Mouse (Mus musculus) neural tube, embryonic 11.5 days (tissue): Measurements from ENCODE around the gene Tcp11. TPM values are rescaled to one million over a fixed set of nuclear protein-coding genes. Genes with fewer than 3 reads are reported as not detected.

Experiments
- ATAC-seq: fragments of 200-750 bp; cut with Nextera tagmentation; 2 replicates; pipeline ENCODE4 v1.8.0; 2017; ENCODE audit warnings: moderate number of reproducible peaks, mild to moderate bottlenecking, moderate TSS enrichment, moderate library complexity; ENCODE audit not compliant: insufficient read depth, low FRiP score, low TSS enrichment
- DNase-seq: peaks from one replicate; pipeline ENCODE4 v3.0.0-alpha.2; 2015; ENCODE audit warnings: low spot score
- H3K27ac ChIP-seq: fragments of 300-500 bp; sonication (generic); 2 replicates; pipeline ENCODE4 v1.5.1; 2014; ENCODE audit warnings: low read depth, mild to moderate bottlenecking, low read length
- H3K27me3 ChIP-seq: fragments of 300-500 bp; sonication (generic); 2 replicates; pipeline ENCODE4 v1.6.1; 2014; ENCODE audit warnings: mild to moderate bottlenecking, low read length, mixed read lengths; ENCODE audit not compliant: control insufficient read depth, insufficient read depth
- H3K36me3 ChIP-seq: fragments of 300-500 bp; sonication (generic); 2 replicates; pipeline ENCODE4 v1.6.1; 2014; ENCODE audit warnings: mild to moderate bottlenecking, low read length, moderate library complexity, mixed read lengths; ENCODE audit not compliant: control insufficient read depth, insufficient read depth
- H3K4me1 ChIP-seq: fragments of 300-500 bp; sonication (generic); 2 replicates; pipeline ENCODE4 v1.6.1; 2014; ENCODE audit warnings: low read length, mixed read lengths; ENCODE audit not compliant: control insufficient read depth, insufficient read depth
- H3K4me2 ChIP-seq: fragments of 300-500 bp; sonication (generic); 2 replicates; pipeline ENCODE4 v1.6.1; 2014; ENCODE audit warnings: low read depth, mild to moderate bottlenecking, moderate library complexity
- H3K4me3 ChIP-seq: fragments of 300-500 bp; sonication (generic); 2 replicates; pipeline ENCODE4 v1.5.1; 2014; ENCODE audit warnings: low read depth, low read length
- H3K9ac ChIP-seq: fragments of 300-500 bp; sonication (generic); 2 replicates; pipeline ENCODE4 v1.6.1; 2014; ENCODE audit warnings: mild to moderate bottlenecking, low read length
- H3K9me3 ChIP-seq: fragments of 300-500 bp; sonication (generic); 2 replicates; pipeline ENCODE4 v1.6.1; 2016; ENCODE audit warnings: low read length; ENCODE audit not compliant: control insufficient read depth
- WGBS: fragments of 180-500 bp; shearing (Covaris S2); extraction: QIAGEN DNeasy Blood & Tissue Kit; methylation state at CpG from one replicate; pipeline ENCODE4 v1.1.7; 2014; 5-methylcytosine and 5-hydroxymethylcytosine counted together
- polyA plus RNA-seq: library from polyadenylated mRNA; unstranded; fragments of >200 nt; fragmentation: Nextera tagmentation; extraction: Ambion mirVana; gene quantifications from 2 replicates; pipeline ENCODE4 v1.2.1, GENCODE M21; 2014

The Tcp11 gene
- polyA plus RNA-seq, 1 experiment from 2014 or later = 0.76 TPM

DNA sequence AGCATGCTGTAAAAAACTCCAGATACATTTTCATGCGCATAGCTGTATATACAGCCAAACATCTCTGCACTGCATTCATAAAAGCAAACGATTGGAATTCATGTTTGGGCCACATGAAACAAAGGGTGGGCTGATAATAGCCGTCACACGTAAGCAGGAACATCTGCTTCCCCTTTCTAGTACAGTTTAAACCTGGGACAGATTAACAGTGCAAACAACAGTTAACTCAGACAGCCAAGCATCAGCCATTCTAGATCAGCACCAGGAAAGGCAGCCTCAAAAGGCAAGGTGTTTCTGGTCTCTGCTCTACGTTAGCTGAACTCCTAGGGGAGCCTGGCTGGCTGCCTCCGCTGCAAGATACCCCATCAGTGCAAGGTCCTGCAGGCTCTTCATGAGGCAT lies 17.3 kb downstream of the Tcp11 start:
- Histone ChIP-seq H3K9me3 (no peaks in the 10 kb centered on the region), H3K27me3 (no peaks in the 10 kb centered on the region), H3K4me2 (no peak overlapping the region), H3K9ac (no peak overlapping the region), H3K27ac (no peak overlapping the region), H3K36me3 (peaks cover 2% of the 10 kb centered on the region; the same call in 1 of the 2 replicates), H3K4me3 (no peak overlapping the region), H3K4me1 (no peaks in the 10 kb centered on the region)
- 84% methylated on average over 6 of the region's 6 CpGs for WGBS
- ATAC-seq (no peak), DNase-seq (no peak)

DNA sequence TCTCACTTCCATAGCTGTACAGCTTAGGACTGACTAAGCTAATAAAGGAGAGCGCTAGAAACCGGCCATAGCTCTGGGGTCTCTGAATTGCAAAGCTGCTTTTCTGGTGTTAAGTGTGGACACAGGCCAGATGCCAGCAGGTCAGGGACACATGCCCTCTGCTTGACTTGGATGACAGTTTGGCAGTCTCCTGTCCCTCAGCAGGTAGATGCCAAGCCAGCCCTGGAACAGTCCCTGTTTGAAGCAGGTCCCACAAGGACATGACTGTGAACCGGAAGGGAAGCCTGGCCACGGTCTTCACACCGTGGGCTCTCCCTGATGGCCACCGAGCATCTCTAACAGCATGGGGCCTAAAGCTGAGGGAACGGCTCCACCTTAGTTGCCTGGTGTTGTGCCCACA lies 17.7 kb downstream of the Tcp11 start:
- 89% methylated on average over 7 of the region's 7 CpGs for WGBS
- Histone ChIP-seq H3K4me1 (no peaks in the 10 kb centered on the region), H3K36me3 (peaks cover 2% of the 10 kb centered on the region), H3K4me3 (no peak overlapping the region), H3K9me3 (no peaks in the 10 kb centered on the region), H3K27me3 (no peaks in the 10 kb centered on the region), H3K9ac (no peak overlapping the region), H3K4me2 (no peak overlapping the region), H3K27ac (no peak overlapping the region)
- DNase-seq = no peak
- no peak for ATAC-seq

DNA sequence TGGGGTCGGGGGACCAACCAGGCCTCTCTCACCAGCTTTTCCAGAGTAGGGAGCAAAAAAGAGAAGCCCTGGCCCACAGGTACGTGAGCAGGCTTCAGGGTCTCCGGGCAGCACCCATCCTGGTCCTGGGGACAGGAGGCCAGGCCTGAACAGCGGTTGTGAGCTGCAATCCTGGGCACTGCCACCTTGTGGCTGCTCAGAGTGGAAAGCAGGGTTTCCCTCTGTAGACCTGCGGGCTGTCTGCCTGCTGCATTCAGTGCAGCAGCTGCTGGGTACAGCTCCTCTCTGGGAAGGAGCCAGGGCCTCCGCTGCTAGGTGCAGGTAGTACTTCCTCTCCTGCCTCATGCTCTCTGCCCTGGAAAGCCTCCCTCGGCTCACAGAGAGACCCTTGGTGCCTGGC lies 19.0 kb downstream of the Tcp11 start:
- Histone ChIP-seq H3K4me1 (no peaks in the 10 kb centered on the region), H3K27ac (no peak overlapping the region), H3K9me3 (no peaks in the 10 kb centered on the region), H3K9ac (no peak overlapping the region), H3K4me3 (no peak overlapping the region), H3K36me3 (peaks cover 9% of the 10 kb centered on the region), H3K27me3 (no peaks in the 10 kb centered on the region), H3K4me2 (no peak overlapping the region)
- no peak for ATAC-seq
- peak; percentile 41 for DNase-seq
- 58% methylated on average over 7 of the region's 7 CpGs for WGBS

DNA sequence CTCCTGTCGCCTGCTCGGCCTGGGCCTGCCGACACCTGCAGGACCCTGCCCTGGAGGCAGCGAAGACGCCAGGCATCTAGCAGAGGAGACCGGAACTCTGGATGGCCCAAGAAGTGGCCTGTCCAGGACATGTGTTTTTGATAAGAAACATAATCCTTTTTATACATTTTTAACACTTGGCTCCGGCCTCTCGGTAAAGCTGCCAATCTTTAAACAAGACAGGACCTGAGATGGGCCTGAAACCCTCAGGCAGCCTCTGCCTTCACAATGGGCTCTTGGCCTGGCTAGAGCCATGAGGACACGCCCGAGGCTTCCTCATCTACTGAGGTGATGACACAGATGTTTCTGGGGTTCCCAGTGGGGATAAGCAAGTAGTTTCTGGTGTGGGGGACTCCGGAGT lies 19.8 kb downstream of the Tcp11 start:
- Histone ChIP-seq H3K9ac (no peak overlapping the region), H3K27me3 (no peaks in the 10 kb centered on the region), H3K27ac (no peak overlapping the region), H3K9me3 (no peaks in the 10 kb centered on the region), H3K36me3 (peaks cover 9% of the 10 kb centered on the region), H3K4me1 (no peaks in the 10 kb centered on the region), H3K4me2 (no peak overlapping the region), H3K4me3 (no peak overlapping the region)
- 90% methylated on average over 11 of the region's 11 CpGs for WGBS
- DNase-seq (no peak), ATAC-seq (no peak)

DNA sequence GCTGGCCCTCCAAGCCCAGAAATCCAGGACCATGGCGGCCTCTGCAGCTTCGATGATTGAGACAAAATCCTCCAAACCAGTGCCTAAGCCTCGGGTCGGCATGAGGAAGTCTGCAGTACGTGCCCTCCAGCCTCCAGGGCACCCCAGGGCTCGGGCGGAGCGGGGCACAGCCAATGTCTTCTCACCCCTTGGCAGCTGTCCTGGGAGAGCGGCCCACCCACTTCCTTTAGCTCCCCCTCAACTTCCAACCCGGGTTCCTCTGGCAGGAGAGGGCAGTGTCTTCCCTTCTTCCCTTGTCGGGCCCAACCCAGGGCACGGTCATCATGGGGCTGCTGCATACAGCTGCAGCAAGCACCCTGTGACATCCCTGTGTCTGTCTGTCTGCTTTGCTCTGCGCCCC lies 22.1 kb downstream of the Tcp11 start:
- Histone ChIP-seq H3K4me3 (no peak overlapping the region), H3K4me2 (no peak overlapping the region), H3K9me3 (no peaks in the 10 kb centered on the region), H3K4me1 (no peaks in the 10 kb centered on the region), H3K36me3 (peaks cover 9% of the 10 kb centered on the region), H3K9ac (no peak overlapping the region), H3K27me3 (no peaks in the 10 kb centered on the region), H3K27ac (no peak overlapping the region)
- WGBS = 95% methylated on average over 13 of the region's 13 CpGs
- ATAC-seq (no peak), DNase-seq (no peak)

DNA sequence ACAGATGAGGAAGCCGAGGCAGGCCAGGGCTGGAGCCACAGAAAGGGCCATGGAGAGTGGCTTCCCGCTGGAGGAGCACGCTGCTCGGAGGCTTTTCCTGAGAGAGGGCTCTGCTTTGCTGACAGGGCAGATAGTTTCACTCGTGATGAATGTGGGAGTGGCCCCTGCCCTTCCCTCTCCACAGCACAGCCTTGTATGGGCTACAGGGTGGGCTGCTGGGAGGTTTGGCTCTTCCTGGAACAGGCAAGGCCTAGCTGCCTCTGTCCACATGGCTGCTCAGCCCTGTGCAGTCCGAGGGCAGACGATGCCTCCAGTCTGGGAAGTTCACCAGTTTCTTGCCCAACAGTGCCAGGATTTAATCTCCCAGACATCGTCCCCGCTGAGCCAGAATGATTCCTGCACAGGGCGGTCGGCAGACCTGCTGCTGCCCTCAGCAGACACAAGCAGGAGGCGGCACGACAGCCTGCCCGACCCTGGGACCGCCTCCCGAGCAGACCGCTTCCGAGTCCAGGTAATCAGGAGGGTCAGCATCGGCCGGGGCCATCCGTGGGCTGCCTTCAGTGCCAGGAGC lies 28.1 kb downstream of the Tcp11 start:
- Histone ChIP-seq H3K4me3 (no peak overlapping the region), H3K27me3 (no peaks in the 10 kb centered on the region), H3K4me2 (no peak overlapping the region), H3K36me3 (peaks cover 11% of the 10 kb centered on the region; the same call in 1 of the 2 replicates), H3K9me3 (no peaks in the 10 kb centered on the region), H3K27ac (no peak overlapping the region), H3K4me1 (no peaks in the 10 kb centered on the region), H3K9ac (no peak overlapping the region)
- 82% methylated on average over 21 of the region's 21 CpGs for WGBS
- ATAC-seq (no peak), DNase-seq (no peak)

DNA sequence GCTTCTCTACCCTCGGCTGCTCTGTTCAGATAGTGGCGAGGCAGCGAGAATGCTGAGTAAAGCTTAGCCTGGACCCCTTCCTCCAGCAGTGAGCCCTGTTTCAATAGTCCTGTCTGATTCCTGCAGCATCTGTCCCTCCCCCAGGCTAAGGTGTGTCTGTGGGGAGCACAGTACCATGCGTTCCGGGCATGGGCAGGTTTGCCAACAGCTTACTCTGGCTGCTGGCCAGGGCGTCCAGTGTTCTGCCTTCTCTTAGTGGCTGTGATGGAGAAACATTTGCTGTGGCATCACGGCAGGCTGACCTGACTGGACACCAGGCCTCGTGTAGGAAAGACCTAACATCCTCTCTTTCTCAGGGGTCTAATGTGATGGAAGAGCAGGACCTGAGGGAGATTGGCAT lies 30.2 kb downstream of the Tcp11 start:
- Histone ChIP-seq H3K27me3 (no peaks in the 10 kb centered on the region), H3K9me3 (no peaks in the 10 kb centered on the region), H3K9ac (no peak overlapping the region), H3K27ac (no peak overlapping the region), H3K36me3 (peaks cover 7% of the 10 kb centered on the region; the same call in 1 of the 2 replicates), H3K4me3 (no peak overlapping the region), H3K4me2 (no peak overlapping the region), H3K4me1 (no peaks in the 10 kb centered on the region)
- DNase-seq (no peak), ATAC-seq (no peak)
- WGBS = 92% methylated on average over 8 of the region's 8 CpGs

DNA sequence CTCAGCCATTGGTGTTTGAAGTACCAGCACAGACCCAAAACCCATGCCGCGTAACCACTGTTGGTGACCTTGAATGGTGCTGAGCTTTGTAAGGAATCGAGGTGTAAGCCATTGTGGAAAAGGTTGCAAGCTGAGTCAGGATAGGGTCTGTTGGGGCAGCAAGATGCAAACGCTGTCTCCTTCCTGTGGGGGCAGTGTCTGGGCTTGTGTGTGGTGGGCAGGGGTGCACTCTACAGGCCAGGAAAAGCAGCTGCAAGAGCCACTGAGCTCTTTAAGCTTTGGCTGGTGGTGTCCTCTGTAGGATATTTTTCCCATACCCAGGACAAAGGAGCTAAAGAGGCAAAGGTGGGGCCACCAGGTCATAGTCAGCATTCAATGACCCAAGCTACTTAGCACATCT lies 32.0 kb downstream of the Tcp11 start:
- no peaks in the 10 kb centered on the region for H3K27me3 ChIP-seq
- DNase-seq (peak; percentile 65), ATAC-seq (no peak; the same call in 1 of the 2 replicates)
- WGBS = 50% methylated on average over 4 of the region's 4 CpGs
- no peak overlapping the region for H3K9ac ChIP-seq
- no peaks in the 10 kb centered on the region for H3K9me3 ChIP-seq
- H3K4me1 ChIP-seq = 0 out of 2 replicates have a peak, but pooled peaks cover 3% of the 10 kb centered on the region
- H3K36me3 ChIP-seq = peaks cover 7% of the 10 kb centered on the region; the same call in 1 of the 2 replicates
- no peak overlapping the region for H3K4me3 ChIP-seq
- H3K4me2 ChIP-seq = no peak overlapping the region
- no peak overlapping the region for H3K27ac ChIP-seq

DNA sequence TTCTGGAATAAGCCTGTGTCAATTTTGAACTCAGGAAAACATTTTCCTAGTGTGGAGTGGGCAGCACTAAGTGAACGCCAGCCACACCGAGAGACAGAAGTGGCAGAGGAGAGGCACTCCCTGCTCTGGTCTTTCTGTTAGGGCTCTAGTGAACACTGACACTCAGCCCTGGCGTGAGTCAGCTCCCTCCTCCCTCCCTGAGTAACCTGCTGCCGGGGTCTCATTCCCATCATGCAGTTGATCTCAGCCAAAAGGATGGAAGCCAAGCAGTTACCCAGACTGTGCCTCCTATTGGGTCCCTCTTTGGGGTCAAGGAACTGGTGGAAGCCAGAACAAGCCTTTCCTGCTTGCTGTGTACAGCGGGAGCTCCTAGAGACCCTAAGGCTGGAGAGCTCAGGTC lies 32.9 kb downstream of the Tcp11 start:
- Histone ChIP-seq H3K27ac (no peak overlapping the region), H3K36me3 (peaks cover 5% of the 10 kb centered on the region; the same call in 1 of the 2 replicates), H3K9ac (no peak overlapping the region), H3K4me1 (0 out of 2 replicates have a peak, but pooled peaks cover 3% of the 10 kb centered on the region), H3K27me3 (no peaks in the 10 kb centered on the region), H3K4me2 (no peak overlapping the region), H3K4me3 (no peak overlapping the region), H3K9me3 (no peaks in the 10 kb centered on the region)
- WGBS = 75% methylated on average over 5 of the region's 5 CpGs
- ATAC-seq = no peak
- DNase-seq = no peak
